ENCODE assay signal across 34 mouse cellular contexts in genomic region chr11:94394107-94394506, GRCm38 (mm10). TPM values are rescaled to one million over a fixed set of nuclear protein-coding genes. Genes with fewer than 3 reads are reported as not detected.
"Had no signal": no experiment of that assay in that cellular context is flagged by ENCODE, and none has a peak within 500 bp of the region (broad histone marks: within the 10 kb centered on the region; RNA-seq: fewer than 3 reads in every experiment).

No protein-coding gene starts in this region.

- ATAC-seq: liver, embryonic 12.5 days; liver, postnatal 0 days; lung, postnatal 0 days; midbrain, embryonic 13.5 days; midbrain, embryonic 15.5 days; midbrain, embryonic 16.5 days had no signal

- DNase-seq: left cerebral cortex, postnatal 4 days; liver; liver, embryonic 13.5 days; liver, postnatal 0 days; lung, adult 18-20 months; lung, adult 2 months; lung, embryonic 14.5 days; lung, postnatal 10 days; lung, postnatal 14 days; lung, postnatal 36 days; lung, postnatal 4 days; midbrain, embryonic 14.5 days had no signal

- H3K36me3 ChIP-seq: limb, embryonic 10.5 days; limb, embryonic 12.5 days; limb, embryonic 13.5 days; limb, embryonic 15.5 days; liver, embryonic 12.5 days; liver, embryonic 13.5 days; liver, embryonic 15.5 days; lung, embryonic 15.5 days; midbrain, embryonic 10.5 days; midbrain, embryonic 12.5 days; midbrain, embryonic 13.5 days; midbrain, embryonic 15.5 days; neural tube, embryonic 12.5 days; neural tube, embryonic 13.5 days had no signal

- H3K27ac ChIP-seq: limb, embryonic 10.5 days; limb, embryonic 12.5 days; limb, embryonic 13.5 days; limb, embryonic 15.5 days; liver, embryonic 12.5 days; liver, embryonic 13.5 days; liver, embryonic 14.5 days; liver, embryonic 15.5 days; lung, embryonic 15.5 days; macrophage; midbrain, embryonic 10.5 days; midbrain, embryonic 12.5 days; midbrain, embryonic 13.5 days; midbrain, embryonic 15.5 days; neural tube, embryonic 12.5 days; neural tube, embryonic 13.5 days had no signal

- H3K9me3 ChIP-seq: limb, embryonic 10.5 days; limb, embryonic 12.5 days; limb, embryonic 13.5 days; limb, embryonic 15.5 days; liver, embryonic 12.5 days; liver, embryonic 13.5 days; liver, embryonic 15.5 days; lung, embryonic 15.5 days; megakaryocyte, embryonic 14.5 days; midbrain, embryonic 10.5 days; midbrain, embryonic 12.5 days; midbrain, embryonic 13.5 days; midbrain, embryonic 15.5 days; neural tube, embryonic 12.5 days; neural tube, embryonic 13.5 days had no signal

- H3K4me2 ChIP-seq: limb, embryonic 12.5 days; limb, embryonic 13.5 days; limb, embryonic 15.5 days; liver, embryonic 11.5 days; liver, embryonic 12.5 days; liver, embryonic 13.5 days; liver, embryonic 15.5 days; lung, embryonic 14.5 days; lung, embryonic 15.5 days; midbrain, embryonic 11.5 days; midbrain, embryonic 12.5 days; midbrain, embryonic 13.5 days; midbrain, embryonic 15.5 days; neural tube, embryonic 12.5 days; neural tube, embryonic 13.5 days had no signal

- H3K4me1 ChIP-seq: liver, embryonic 12.5 days; midbrain, embryonic 13.5 days; midbrain, embryonic 15.5 days had no signal

- H3K9ac ChIP-seq: limb, embryonic 12.5 days; limb, embryonic 13.5 days; limb, embryonic 15.5 days; liver, embryonic 12.5 days; liver, embryonic 13.5 days; liver, embryonic 14.5 days; liver, embryonic 15.5 days; liver, postnatal 0 days; lung, embryonic 14.5 days; lung, embryonic 15.5 days; midbrain, embryonic 12.5 days; midbrain, embryonic 13.5 days; midbrain, embryonic 15.5 days; neural tube, embryonic 12.5 days; neural tube, embryonic 13.5 days had no signal

- H3K4me3 ChIP-seq: limb, embryonic 10.5 days; limb, embryonic 12.5 days; limb, embryonic 13.5 days; limb, embryonic 15.5 days; liver, embryonic 12.5 days; liver, embryonic 13.5 days; liver, embryonic 15.5 days; lung, embryonic 15.5 days; megakaryocyte, embryonic 14.5 days; midbrain, embryonic 10.5 days; midbrain, embryonic 12.5 days; midbrain, embryonic 13.5 days; midbrain, embryonic 15.5 days; myocyte; neural tube, embryonic 12.5 days; neural tube, embryonic 13.5 days had no signal

- H3K27me3 ChIP-seq: midbrain, embryonic 15.5 days had no signal

RNA-seq across cellular contexts. Expression of gene Abcc3, which starts 1.3 kb away (rescaled TPM):
- total RNA-seq: megakaryocyte-erythroid progenitor cell, adult 5-6 weeks had no signal
- polyA plus RNA-seq: myocyte had no signal
